16 mouse cellular contexts compared by ENCODE assay signal in the genomic region with DNA sequence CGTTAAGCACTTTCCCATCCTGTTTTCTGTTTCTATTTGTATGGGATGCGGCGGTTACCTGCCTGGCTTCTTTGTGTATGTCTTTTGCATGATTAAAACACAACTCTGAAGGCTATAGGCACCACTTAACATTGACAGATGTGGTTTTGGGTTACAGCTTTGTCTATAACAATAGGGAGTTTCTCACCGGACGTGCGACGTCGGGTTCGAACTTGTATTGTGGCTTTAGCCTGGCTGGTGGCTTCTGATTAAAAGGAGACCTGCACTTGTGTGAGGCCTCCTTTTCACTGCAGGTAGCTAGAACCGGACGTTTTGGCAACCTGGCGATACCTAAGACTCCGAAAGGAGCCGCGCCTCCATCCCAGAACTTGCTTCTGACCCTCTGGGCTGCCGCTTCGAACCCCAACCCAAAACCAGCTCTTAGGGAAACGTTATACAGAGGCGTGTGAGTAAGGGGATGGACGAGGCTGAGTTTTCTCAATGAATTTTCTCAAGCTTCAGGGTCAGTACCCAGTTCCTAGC. TPM values are rescaled to one million over a fixed set of nuclear protein-coding genes. Genes with fewer than 3 reads are reported as not detected.
DNase-seq lines count a peak whose midpoint lies in the region; ATAC-seq lines count a peak whose summit lies in the region.
"Had no signal": no experiment of that assay in that cellular context is flagged by ENCODE, and none has a peak within 500 bp of the region (broad histone marks: within the 10 kb centered on the region; RNA-seq: fewer than 3 reads in every experiment).

No protein-coding gene starts in this region.

- H3K27ac ChIP-seq in heart, embryonic 12.5 days (ENCODE audit: poor library complexity, severe bottlenecking), result no peak overlapping the region
- no peak overlapping the region for H3K27ac ChIP-seq in hindbrain, embryonic 16.5 days (ENCODE audit: low read depth, low read length)
- peak overlapping the region; percentile 83 for H3K27ac ChIP-seq in midbrain, embryonic 13.5 days
- H3K27ac ChIP-seq: intestine, embryonic 15.5 days had no signal

- H3K9me3 ChIP-seq in heart, embryonic 12.5 days (replicated peaks), result no peaks in the 10 kb centered on the region
- no peaks in the 10 kb centered on the region for H3K9me3 ChIP-seq in hindbrain, embryonic 16.5 days (ENCODE audit: control insufficient read depth, low read length)
- H3K9me3 ChIP-seq in midbrain, embryonic 13.5 days, result no peaks in the 10 kb centered on the region
- H3K9me3 ChIP-seq: intestine, embryonic 15.5 days had no signal

- H3K4me2 ChIP-seq in heart, embryonic 12.5 days, result peak overlapping the region; percentile 46
- no peak overlapping the region for H3K4me2 ChIP-seq in hindbrain, embryonic 16.5 days (ENCODE audit: low read length)
- H3K4me2 ChIP-seq in midbrain, embryonic 13.5 days (replicated peaks), result peak overlapping the region; percentile 74

- peaks cover 87% of the 10 kb centered on the region for H3K27me3 ChIP-seq in heart, embryonic 12.5 days (replicated peaks)
- H3K27me3 ChIP-seq in hindbrain, embryonic 16.5 days (replicated peaks; ENCODE audit: control insufficient read depth, insufficient read depth, low read length), result peaks cover 69% of the 10 kb centered on the region
- peaks cover 68% of the 10 kb centered on the region for H3K27me3 ChIP-seq in midbrain, embryonic 13.5 days

- no peaks in the 10 kb centered on the region for H3K36me3 ChIP-seq in heart, embryonic 12.5 days
- H3K36me3 ChIP-seq in hindbrain, embryonic 16.5 days (ENCODE audit: control insufficient read depth, insufficient read depth, low read length), result no peaks in the 10 kb centered on the region
- H3K36me3 ChIP-seq in midbrain, embryonic 13.5 days, result no peaks in the 10 kb centered on the region
- H3K36me3 ChIP-seq: intestine, embryonic 15.5 days had no signal

- 4% methylated on average over 20 of the region's 20 CpGs for WGBS in heart, embryonic 12.5 days
- 4% methylated on average over 20 of the region's 20 CpGs for WGBS in hindbrain, embryonic 16.5 days
- WGBS in midbrain, embryonic 13.5 days, result 9% methylated on average over 20 of the region's 20 CpGs

- no peak overlapping the region for H3K9ac ChIP-seq in heart, embryonic 12.5 days
- no peak overlapping the region for H3K9ac ChIP-seq in hindbrain, embryonic 16.5 days (ENCODE audit: low read depth, low read length)
- H3K9ac ChIP-seq in midbrain, embryonic 13.5 days (replicated peaks), result peak overlapping the region; percentile 51; the same call in 1 of the 2 replicates
- H3K9ac ChIP-seq: intestine, embryonic 15.5 days had no signal

- ATAC-seq in heart, embryonic 12.5 days (ENCODE audit: insufficient number of reproducible peaks, low FRiP score), result no peak
- ATAC-seq in hindbrain, embryonic 16.5 days, result 0 out of 2 replicates have a peak, but pooled peaks have one; percentile 37
- ATAC-seq in midbrain, embryonic 13.5 days, result no peak; the same call in 1 of the 2 replicates
- ATAC-seq in megakaryocyte progenitor cell, adult 5-6 weeks (replicated peaks; ENCODE audit: poor library complexity), result no peak

- no peak for DNase-seq in heart, adult 18-20 months
- peak; percentile 95 for DNase-seq in R1 (ENCODE audit: low read depth, low spot score)
- DNase-seq in c-Kit-positive CD71-positive TER-119-positive erythroid progenitor cells, embryonic 14.5 days (ENCODE audit: low spot score), result no peak
- DNase-seq in lung, postnatal 25 days (ENCODE audit: low spot score), result no peak
- DNase-seq: cerebellum, adult 9-11 months; gastrocnemius, postnatal 25 days; thymus, adult 18-20 months had no signal

- peak overlapping the region; percentile 12; the same call in 1 of the 2 replicates for H3K4me3 ChIP-seq in heart, embryonic 12.5 days
- no peak overlapping the region for H3K4me3 ChIP-seq in hindbrain, embryonic 16.5 days (ENCODE audit: low read length)
- peak overlapping the region; percentile 30 for H3K4me3 ChIP-seq in midbrain, embryonic 13.5 days (replicated peaks)
- H3K4me3 ChIP-seq: intestine, embryonic 15.5 days; myocyte had no signal

- H3K4me1 ChIP-seq in heart, embryonic 12.5 days (replicated peaks), result peaks cover 19% of the 10 kb centered on the region
- no peaks in the 10 kb centered on the region for H3K4me1 ChIP-seq in hindbrain, embryonic 16.5 days (ENCODE audit: control insufficient read depth, insufficient read depth, low read depth, low read length)
- peaks cover 76% of the 10 kb centered on the region for H3K4me1 ChIP-seq in midbrain, embryonic 13.5 days (replicated peaks)
- H3K4me1 ChIP-seq: intestine, embryonic 15.5 days had no signal

RNA-seq across cellular contexts. Expression of a gene that starts 19.0 kb away (rescaled TPM):
- 0.15 TPM in 1 of 2 replicates, not detected in the other for polyA plus RNA-seq in heart, embryonic 12.5 days (2016; fragmentation: Nextera tagmentation; extraction: Ambion mirVana)
- total RNA-seq in heart, adult 18-20 months (2021), result not detected
- 21.0 and 26.3 TPM in 2 replicates for polyA plus RNA-seq in hindbrain, embryonic 16.5 days (2015; fragmentation: Nextera tagmentation; extraction: Ambion mirVana)
- 133 and 155 TPM in 2 replicates for polyA plus RNA-seq in midbrain, embryonic 13.5 days (2015; fragmentation: Nextera tagmentation; extraction: Ambion mirVana)
- total RNA-seq in megakaryocyte progenitor cell, adult 5-6 weeks (2015), result not detected in 2 replicates
- not detected in 2 replicates for total RNA-seq in megakaryocyte progenitor cell, adult 5-6 weeks (2017)
- total RNA-seq: adrenal gland, postnatal 4 days; gastrocnemius, postnatal 25 days had no signal
- polyA plus RNA-seq: large intestine, adult 2 months; lung, embryonic 16.5 days; myocyte had no signal

Comparison
In these comparisons a context has a peak if more than half of its experiments do, and no peak if none do; other contexts are left out.
1. RNA of a gene that starts 19.0 kb away (polyA plus RNA-seq): 133 to 155 TPM in midbrain, embryonic 13.5 days and 21.0 to 26.3 TPM in hindbrain, embryonic 16.5 days; 0.15 TPM in heart, embryonic 12.5 days; every median in the first group is over 10 times any median in the second.